Mouse (Mus musculus) ES-E14 (cell line): Measurements from ENCODE around the gene Ift122.

Source experiments
- CHD2 ChIP-seq: IDR thresholded peaks from 2 replicates; pipeline ENCODE4 v1.6.1; 2014; ENCODE audit warnings: mild to moderate bottlenecking, low read depth, low read length, inconsistent platforms
- MAFK ChIP-seq: IDR thresholded peaks from 2 replicates; pipeline ENCODE4 v1.6.1; 2014; ENCODE audit warnings: mild to moderate bottlenecking, low read depth, low read length, inconsistent platforms; ENCODE audit not compliant: insufficient read depth
- ZC3H11A ChIP-seq: IDR thresholded peaks from 2 replicates; pipeline ENCODE4 v1.6.1; 2012; ENCODE audit warnings: low read depth, mild to moderate bottlenecking, inconsistent platforms, low read length, borderline replicate concordance
- ZNF384 ChIP-seq: IDR thresholded peaks from 2 replicates; pipeline ENCODE4 v1.6.1; 2012; ENCODE audit warnings: low read depth, low read length, inconsistent platforms

- TF ChIP-seq CHD2 (no peak), MAFK (no peak), ZC3H11A (no peak), ZNF384 (no peak)
Measured at GRCm38 (mm10) chr6:115960322-115960721, 107.1 kb downstream of the Ift122 start.
